Mouse (Mus musculus): Measurements from ENCODE around the gene Retnlg.
"Not testable (repeated sequence)": the region's sequence is repeated elsewhere in the genome, so short reads cannot be mapped to it uniquely, and the experiment has no call there.

Retnlg gene

GRCm38 (mm10) chr16:48872321-48872720 lies at the start of gene Retnlg:
TSS of gene Retnlg (plus strand) at chr16:48872621.
- no peak for DNase-seq (ENCODE audit: inconsistent ontology term)

DNA sequence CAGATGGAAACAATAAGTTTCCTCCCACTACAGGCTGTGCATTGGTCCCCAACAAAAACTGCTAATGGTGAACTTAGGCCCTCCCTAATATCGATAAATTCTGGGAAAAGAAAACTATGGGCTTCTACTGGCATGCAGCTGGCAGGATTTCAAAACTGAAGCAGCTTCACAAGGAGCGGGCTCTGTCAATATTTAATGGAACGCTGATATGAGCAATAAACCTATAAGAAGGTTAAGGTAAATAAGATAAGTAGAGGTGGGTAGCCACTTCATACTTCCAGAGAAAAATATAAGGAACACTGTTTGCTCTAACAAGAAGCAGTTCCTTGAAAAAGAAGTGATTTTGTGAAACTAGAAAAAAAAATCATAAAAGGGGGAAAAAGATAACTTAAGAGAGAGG lies 45.9 kb upstream of the Retnlg start:
- DNase-seq (ENCODE audit: inconsistent ontology term): no peak

- DNase-seq (ENCODE audit: inconsistent ontology term): no peak
Observed at GRCm38 (mm10) chr16:48827625-48828024, 44.8 kb upstream of the Retnlg start.

GRCm38 (mm10) chr16:48829060-48829459 lies 43.4 kb upstream of the Retnlg start:
- DNase-seq (ENCODE audit: inconsistent ontology term): no peak

DNA sequence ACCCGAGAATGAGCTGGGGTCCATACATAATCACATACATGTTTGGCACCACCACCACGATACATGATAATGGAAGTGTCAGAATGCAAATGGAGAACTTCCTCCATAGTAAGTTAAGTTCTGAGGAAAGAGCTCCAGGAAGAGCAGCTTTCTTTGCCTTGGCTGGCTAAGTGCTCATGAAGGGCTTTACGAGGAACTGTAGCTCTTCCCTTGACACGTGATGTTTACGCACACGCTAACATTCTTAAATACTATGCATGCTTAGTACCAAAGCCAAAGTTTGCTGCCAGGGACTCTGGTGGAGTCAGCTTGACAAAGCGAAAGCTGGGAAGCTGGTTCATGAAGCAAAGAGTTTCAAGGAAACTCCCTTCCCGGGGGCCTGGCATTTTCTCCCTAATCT lies 40.4 kb upstream of the Retnlg start:
- no peak for DNase-seq (ENCODE audit: inconsistent ontology term)

- not testable (repeated sequence) for DNase-seq (ENCODE audit: inconsistent ontology term)
Observed at GRCm38 (mm10) chr16:48833626-48834025, 38.8 kb upstream of the Retnlg start.

GRCm38 (mm10) chr16:48842266-48842665 lies 30.2 kb upstream of the Retnlg start, which contains the start of gene Retnla:
TSS of gene Retnla (plus strand) at chr16:48842551.
- DNase-seq (ENCODE audit: inconsistent ontology term): no peak

DNA sequence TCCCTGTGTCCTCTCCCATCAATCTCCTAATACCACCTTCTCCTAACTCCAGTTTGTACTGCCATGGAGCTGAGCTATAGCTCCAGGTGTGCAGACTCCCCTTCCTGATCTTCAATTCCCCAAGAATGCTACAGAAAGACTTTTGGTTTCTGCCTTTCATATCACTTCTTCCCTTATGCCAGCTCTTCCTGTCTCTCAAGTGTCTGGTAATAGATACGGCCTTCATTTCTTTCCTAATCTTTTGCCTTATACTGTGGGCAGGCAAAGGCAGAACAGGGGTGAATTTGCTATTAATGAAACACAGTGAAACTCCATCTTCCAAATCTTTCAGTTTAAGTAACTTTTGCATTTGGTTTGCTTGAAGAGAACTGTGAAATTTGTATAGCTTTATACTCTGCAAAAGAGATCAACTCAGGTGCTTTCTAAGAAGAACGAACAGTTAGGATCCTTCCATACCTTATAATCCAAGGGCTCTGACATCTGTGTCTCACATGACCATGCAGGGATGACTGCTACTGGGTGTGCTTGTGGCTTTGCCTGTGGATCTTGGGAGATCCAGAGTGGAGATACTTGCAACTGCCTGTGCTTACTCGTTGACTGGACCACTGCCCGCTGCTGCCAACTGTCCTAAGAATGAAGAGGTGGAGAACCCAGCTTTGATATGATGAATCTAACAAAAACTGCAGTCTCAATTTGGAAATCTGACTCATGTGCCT lies 28.6 kb upstream of the Retnlg start:
- no peak for DNase-seq (ENCODE audit: inconsistent ontology term)

- not testable (repeated sequence) for DNase-seq (ENCODE audit: inconsistent ontology term)
Observed at GRCm38 (mm10) chr16:48865004-48865403, 7.4 kb upstream of the Retnlg start.

DNA sequence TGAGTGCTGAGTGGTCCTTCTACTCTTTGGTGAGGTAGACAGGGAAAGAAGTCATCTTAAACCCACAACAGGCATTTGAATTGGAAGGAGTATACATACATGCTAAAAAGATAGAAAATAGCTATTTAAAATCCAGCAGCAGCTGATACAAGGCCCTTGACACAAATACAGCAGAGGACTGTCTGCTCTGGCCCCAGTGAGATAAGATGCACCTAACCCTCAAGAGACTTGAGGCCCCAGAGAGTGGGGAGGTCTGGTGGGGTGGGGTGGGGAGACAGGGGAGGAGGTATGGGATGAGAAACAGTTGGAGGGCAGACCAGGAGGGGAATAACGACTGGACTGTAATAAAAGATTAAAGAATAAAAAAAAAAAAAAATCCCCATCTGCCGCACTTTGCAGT lies 4.7 kb upstream of the Retnlg start:
- DNase-seq (ENCODE audit: inconsistent ontology term): no peak

DNA sequence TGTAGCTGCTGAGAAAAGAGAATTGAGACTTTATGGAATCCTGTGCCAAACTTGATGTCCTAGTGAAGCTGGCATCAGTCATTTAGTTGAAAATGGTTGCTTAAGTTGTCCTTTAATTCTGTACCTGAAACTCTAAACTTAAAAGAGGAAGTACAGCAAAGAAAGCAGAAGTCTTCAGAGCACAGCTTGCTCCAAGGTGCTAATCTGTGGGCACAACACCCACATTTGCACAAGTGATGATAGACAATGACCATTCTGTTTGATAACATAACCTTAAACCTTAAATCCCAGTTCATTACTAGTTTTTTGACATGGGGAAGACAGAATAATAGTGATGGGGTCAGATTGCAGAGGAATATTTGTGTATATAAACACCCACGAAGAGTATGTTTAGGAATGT lies 3.8 kb upstream of the Retnlg start:
- DNase-seq (ENCODE audit: inconsistent ontology term): no peak

DNA sequence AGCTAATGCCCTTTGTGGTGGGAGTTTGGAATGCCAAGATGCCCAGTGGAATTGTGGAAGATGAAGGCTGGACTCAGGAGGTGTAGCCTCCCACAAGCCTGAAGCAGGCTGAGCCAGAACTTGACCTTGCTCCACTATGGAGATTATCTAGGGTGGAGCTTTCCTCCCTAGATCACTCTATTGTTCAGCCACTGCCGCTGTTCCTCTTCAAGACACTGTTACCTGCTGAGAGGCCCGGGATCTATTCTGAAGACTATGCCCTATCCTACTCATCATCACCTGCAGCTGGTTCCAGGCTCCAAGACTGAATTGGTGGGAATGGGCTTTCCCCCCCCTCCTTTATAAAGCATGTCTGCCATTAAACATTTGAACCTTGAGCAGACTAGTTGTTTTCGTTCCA lies 2.8 kb upstream of the Retnlg start:
- DNase-seq (ENCODE audit: inconsistent ontology term): no peak

GRCm38 (mm10) chr16:48871754-48872153 lies 667 bp upstream of the Retnlg start:
- DNase-seq (ENCODE audit: inconsistent ontology term): no peak

GRCm38 (mm10) chr16:48890733-48891132 lies 18.3 kb downstream of the Retnlg start:
- DNase-seq (ENCODE audit: inconsistent ontology term): no peak

- no peak for DNase-seq (ENCODE audit: inconsistent ontology term)
Observed at GRCm38 (mm10) chr16:48899868-48900267, 27.4 kb downstream of the Retnlg start.

GRCm38 (mm10) chr16:48911184-48911583 lies 38.8 kb downstream of the Retnlg start:
- DNase-seq (ENCODE audit: inconsistent ontology term): no peak

DNA sequence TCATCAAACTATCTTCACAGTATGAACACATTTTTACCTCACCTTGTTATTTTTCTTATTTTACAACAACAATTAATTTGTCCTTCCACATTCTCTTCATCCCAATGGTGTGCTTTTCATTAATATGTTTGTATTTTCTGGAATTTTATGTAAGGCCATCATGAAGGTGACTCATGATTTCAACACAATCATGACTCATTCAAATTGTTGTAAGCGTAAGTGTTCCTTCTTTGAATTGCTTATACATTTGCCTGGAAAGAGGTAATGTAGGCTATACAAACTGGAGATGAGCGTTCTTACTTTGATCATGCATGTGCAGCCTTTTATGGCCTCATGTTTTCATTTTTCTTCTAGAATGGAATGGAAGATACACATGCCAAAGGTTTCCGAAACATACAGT lies 40.8 kb downstream of the Retnlg start:
- no peak for DNase-seq (ENCODE audit: inconsistent ontology term)

DNA sequence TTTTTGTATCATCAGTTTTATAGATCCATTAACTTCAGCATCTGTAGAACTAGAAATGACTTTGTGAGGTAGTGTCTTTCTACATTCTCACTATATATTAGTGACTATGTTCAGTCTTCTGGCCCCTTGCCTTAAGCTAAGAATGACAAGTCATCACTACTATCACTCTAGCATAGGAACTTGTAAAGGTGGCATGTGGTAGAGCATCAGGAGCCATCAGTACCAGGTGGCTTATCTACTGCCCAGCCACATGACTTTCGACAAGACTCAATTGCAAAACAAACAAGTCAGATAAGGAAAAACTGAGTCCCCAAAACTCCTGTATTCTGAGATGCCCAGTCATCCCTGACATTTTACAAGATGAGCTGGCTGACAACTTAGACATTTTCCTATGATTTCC lies 51.3 kb downstream of the Retnlg start:
- DNase-seq (ENCODE audit: inconsistent ontology term): no peak

All from Muller cell, postnatal 12 days (primary cell).